In genomic region chrX:99151434-99151833, GRCm38 (mm10) we compare ENCODE assay signal across 27 mouse cellular contexts. TPM values are rescaled to one million over a fixed set of nuclear protein-coding genes. Genes with fewer than 3 reads are reported as not detected.
A peak's percentile ranks its signal among the peaks of the same experiment; 100 is the strongest.
DNase-seq lines count a peak whose midpoint lies in the region; ATAC-seq lines count a peak whose summit lies in the region.
"Had no signal": no experiment of that assay in that cellular context is flagged by ENCODE, and none has a peak within 500 bp of the region (broad histone marks: within the 10 kb centered on the region; RNA-seq: fewer than 3 reads in every experiment).

No protein-coding gene starts in this region.

- H3K9me3 ChIP-seq in hindbrain, embryonic 10.5 days: no peaks in the 10 kb centered on the region
- no peaks in the 10 kb centered on the region for H3K9me3 ChIP-seq in hindbrain, embryonic 14.5 days (ENCODE audit: control insufficient read depth, low read length)
- H3K9me3 ChIP-seq in neural tube, embryonic 13.5 days: no peaks in the 10 kb centered on the region
- H3K9me3 ChIP-seq in neural tube, embryonic 15.5 days (replicated peaks): no peaks in the 10 kb centered on the region
- H3K9me3 ChIP-seq: kidney, embryonic 15.5 days; limb, embryonic 12.5 days; liver, embryonic 15.5 days; megakaryocyte, embryonic 14.5 days; midbrain, embryonic 13.5 days had no signal

- WGBS in hindbrain, embryonic 10.5 days: 69% methylated on average over 4 of the region's 4 CpGs
- 60% methylated on average over 4 of the region's 4 CpGs for WGBS in hindbrain, embryonic 14.5 days
- WGBS in neural tube, embryonic 13.5 days: 75% methylated on average over 4 of the region's 4 CpGs
- WGBS in neural tube, embryonic 15.5 days: 70% methylated on average over 4 of the region's 4 CpGs

- no peak overlapping the region for H3K9ac ChIP-seq in hindbrain, embryonic 14.5 days
- H3K9ac ChIP-seq in neural tube, embryonic 13.5 days: no peak overlapping the region
- no peak overlapping the region for H3K9ac ChIP-seq in neural tube, embryonic 15.5 days (replicated peaks)
- H3K9ac ChIP-seq: kidney, embryonic 15.5 days; limb, embryonic 12.5 days; liver, embryonic 15.5 days; lung, embryonic 14.5 days; midbrain, embryonic 13.5 days had no signal

- DNase-seq in hindbrain, embryonic 10.5 days (ENCODE audit: low spot score): no peak
- no peak for DNase-seq in hindbrain, embryonic 14.5 days (ENCODE audit: low spot score)
- no peak for DNase-seq in ovary, adult 18-20 months (ENCODE audit: low spot score)
- no peak for DNase-seq in lung, postnatal 4 days
- DNase-seq: adrenal gland, postnatal 25 days; cerebellum, adult 11-12 months; cerebellum, postnatal 10 days; gastrocnemius, postnatal 25 days; heart, adult 18-20 months; heart, postnatal 36 days; kidney, postnatal 25 days; lung, embryonic 14.5 days; lung, postnatal 14 days; right cerebral cortex, postnatal 4 days; thymus, postnatal 4 days had no signal

- peaks cover 76% of the 10 kb centered on the region for H3K4me1 ChIP-seq in hindbrain, embryonic 10.5 days (replicated peaks)
- 0 out of 2 replicates have a peak, but pooled peaks cover 5% of the 10 kb centered on the region for H3K4me1 ChIP-seq in hindbrain, embryonic 14.5 days (replicated peaks; ENCODE audit: control insufficient read depth, insufficient read depth, low read length)
- peaks cover 55% of the 10 kb centered on the region for H3K4me1 ChIP-seq in neural tube, embryonic 13.5 days (replicated peaks)
- peaks cover 7% of the 10 kb centered on the region; the same call in 1 of the 2 replicates for H3K4me1 ChIP-seq in neural tube, embryonic 15.5 days

- no peak for ATAC-seq in hindbrain, embryonic 14.5 days (ENCODE audit: low FRiP score)
- ATAC-seq in neural tube, embryonic 13.5 days (ENCODE audit: low read depth): no peak
- ATAC-seq in neural tube, embryonic 15.5 days (ENCODE audit: low FRiP score): no peak
- ATAC-seq in megakaryocyte, adult 5-6 weeks (ENCODE audit: poor library complexity, severe bottlenecking): peak; percentile 60
- ATAC-seq: CD4-positive, CD25-positive, alpha-beta regulatory T cell, adult 4 months; intestine, postnatal 0 days; midbrain, embryonic 13.5 days had no signal

- H3K36me3 ChIP-seq in hindbrain, embryonic 10.5 days: peaks cover 44% of the 10 kb centered on the region
- H3K36me3 ChIP-seq in hindbrain, embryonic 14.5 days (replicated peaks; ENCODE audit: control insufficient read depth, insufficient read depth): peaks cover 13% of the 10 kb centered on the region
- peaks cover 20% of the 10 kb centered on the region for H3K36me3 ChIP-seq in neural tube, embryonic 13.5 days
- peaks cover 6% of the 10 kb centered on the region; the same call in 1 of the 2 replicates for H3K36me3 ChIP-seq in neural tube, embryonic 15.5 days
- H3K36me3 ChIP-seq: liver, embryonic 15.5 days had no signal

- H3K27ac ChIP-seq in hindbrain, embryonic 10.5 days: 0 out of 2 replicates have a peak overlapping the region, but pooled peaks have one; percentile 75
- H3K27ac ChIP-seq in hindbrain, embryonic 14.5 days: no peak overlapping the region
- H3K27ac ChIP-seq in neural tube, embryonic 13.5 days (replicated peaks): 0 out of 2 replicates have a peak overlapping the region, but pooled peaks have one; percentile 43
- H3K27ac ChIP-seq in neural tube, embryonic 15.5 days (replicated peaks): no peak overlapping the region
- H3K27ac ChIP-seq: limb, embryonic 12.5 days; liver, embryonic 15.5 days had no signal

- H3K27me3 ChIP-seq in hindbrain, embryonic 10.5 days (ENCODE audit: insufficient read depth, poor library complexity, severe bottlenecking): peaks cover 92% of the 10 kb centered on the region
- H3K27me3 ChIP-seq in hindbrain, embryonic 14.5 days (ENCODE audit: control insufficient read depth, insufficient read depth, low read length): no peaks in the 10 kb centered on the region; the same call in 1 of the 2 replicates
- peaks cover 27% of the 10 kb centered on the region for H3K27me3 ChIP-seq in neural tube, embryonic 13.5 days
- peaks cover 18% of the 10 kb centered on the region for H3K27me3 ChIP-seq in neural tube, embryonic 15.5 days (replicated peaks)
- H3K27me3 ChIP-seq: liver, embryonic 15.5 days had no signal

- H3K4me2 ChIP-seq in hindbrain, embryonic 14.5 days (replicated peaks): no peak overlapping the region
- no peak overlapping the region for H3K4me2 ChIP-seq in neural tube, embryonic 13.5 days
- H3K4me2 ChIP-seq in neural tube, embryonic 15.5 days: no peak overlapping the region
- H3K4me2 ChIP-seq: heart, embryonic 11.5 days; kidney, embryonic 15.5 days; limb, embryonic 12.5 days; liver, embryonic 15.5 days; lung, embryonic 14.5 days; midbrain, embryonic 13.5 days had no signal

- H3K4me3 ChIP-seq in hindbrain, embryonic 10.5 days: no peak overlapping the region
- H3K4me3 ChIP-seq in hindbrain, embryonic 14.5 days (replicated peaks; ENCODE audit: low read length): no peak overlapping the region
- no peak overlapping the region for H3K4me3 ChIP-seq in neural tube, embryonic 13.5 days
- H3K4me3 ChIP-seq in neural tube, embryonic 15.5 days (replicated peaks): no peak overlapping the region
- H3K4me3 ChIP-seq: erythroblast, embryonic 14.5 days; kidney, embryonic 15.5 days; limb, embryonic 12.5 days; liver, embryonic 15.5 days; megakaryocyte, embryonic 14.5 days; midbrain, embryonic 13.5 days had no signal

RNA-seq across cellular contexts. Expression of gene Efnb1, which starts 15.5 kb away (rescaled TPM):
- 48.9 and 52.6 TPM in 2 replicates for polyA plus RNA-seq in hindbrain, embryonic 10.5 days (2016; fragmentation: Nextera tagmentation; extraction: Ambion mirVana)
- 19.3 and 19.6 TPM in 2 replicates for polyA plus RNA-seq in hindbrain, embryonic 14.5 days (2014; fragmentation: Nextera tagmentation; extraction: Ambion mirVana)
- 39.8 and 41.5 TPM in 2 replicates for polyA plus RNA-seq in neural tube, embryonic 13.5 days (2015; fragmentation: Nextera tagmentation; extraction: Ambion mirVana)
- 19.3 and 19.4 TPM in 2 replicates for polyA plus RNA-seq in neural tube, embryonic 15.5 days (2015; fragmentation: Nextera tagmentation; extraction: Ambion mirVana)
- total RNA-seq in megakaryocyte, adult 5-6 weeks (2015): 1.1 and 1.5 TPM in 2 replicates
- 0.95 and 1.4 TPM in 2 replicates for total RNA-seq in megakaryocyte, adult 5-6 weeks (2017)

Comparison
In these comparisons a context has a peak if more than half of its experiments do, and no peak if none do; other contexts are left out.
1. H3K27ac ChIP-seq: peak in hindbrain, embryonic 10.5 days (single experiment) and neural tube, embryonic 13.5 days (single experiment); none in hindbrain, embryonic 14.5 days (single experiment) and neural tube, embryonic 15.5 days (single experiment).